Mouse (Mus musculus) stomach, embryonic 16.5 days (tissue): Measurements from ENCODE around the gene Pop5. TPM values are rescaled to one million over a fixed set of nuclear protein-coding genes. Genes with fewer than 3 reads are reported as not detected.

ENCODE experiments used
- ATAC-seq: fragments of 200-750 bp; cut with Nextera tagmentation; 2 replicates; pipeline ENCODE4 v1.8.0; 2017; ENCODE audit warnings: moderate number of reproducible peaks, moderate TSS enrichment; ENCODE audit not compliant: insufficient read depth, low FRiP score
- H3K27ac ChIP-seq: fragments of 300-500 bp; sonication (generic); 2 replicates; pipeline ENCODE4 v1.5.1; 2014; ENCODE audit warnings: low read length
- H3K27me3 ChIP-seq: fragments of 300-500 bp; sonication (generic); 2 replicates; pipeline ENCODE4 v1.6.1; 2014; ENCODE audit warnings: low read length, control low read depth, mixed read lengths; ENCODE audit not compliant: control insufficient read depth, insufficient read depth
- H3K36me3 ChIP-seq: fragments of 300-500 bp; sonication (generic); 2 replicates; pipeline ENCODE4 v1.6.1; 2014; ENCODE audit warnings: low read length; ENCODE audit not compliant: control insufficient read depth, insufficient read depth
- H3K4me1 ChIP-seq: fragments of 300-500 bp; sonication (generic); 2 replicates; pipeline ENCODE4 v1.6.1; 2014; ENCODE audit warnings: low read length, control low read depth, mixed read lengths; ENCODE audit not compliant: control insufficient read depth, insufficient read depth
- H3K4me2 ChIP-seq: fragments of 300-500 bp; sonication (generic); 2 replicates; pipeline ENCODE4 v1.6.1; 2014; ENCODE audit warnings: low read depth, low read length, mixed read lengths
- H3K4me3 ChIP-seq: fragments of 300-500 bp; sonication (generic); replicated peaks from 2 replicates; pipeline ENCODE4 v1.5.1; 2014; ENCODE audit warnings: mild to moderate bottlenecking, low read length
- H3K9ac ChIP-seq: fragments of 300-500 bp; sonication (generic); 2 replicates; pipeline ENCODE4 v1.6.1; 2014; ENCODE audit warnings: low read length
- H3K9me3 ChIP-seq: fragments of 300-500 bp; sonication (generic); replicated peaks from 2 replicates; pipeline ENCODE4 v1.6.1; 2016; ENCODE audit warnings: low read length, control low read depth; ENCODE audit not compliant: control insufficient read depth
- WGBS: fragments of 180-500 bp; shearing (Covaris S2); extraction: QIAGEN DNeasy Blood & Tissue Kit; methylation state at CpG from one replicate; pipeline ENCODE4 v1.1.7; 2014; 5-methylcytosine and 5-hydroxymethylcytosine counted together
- polyA plus RNA-seq: library from polyadenylated mRNA; unstranded; fragments of >200 nt; fragmentation: Nextera tagmentation; extraction: Ambion mirVana; gene quantifications from 2 replicates; pipeline ENCODE4 v1.2.1, GENCODE M21; 2015

Gene Pop5
- polyA plus RNA-seq, 1 experiment from 2014 or later: 100 TPM

DNA sequence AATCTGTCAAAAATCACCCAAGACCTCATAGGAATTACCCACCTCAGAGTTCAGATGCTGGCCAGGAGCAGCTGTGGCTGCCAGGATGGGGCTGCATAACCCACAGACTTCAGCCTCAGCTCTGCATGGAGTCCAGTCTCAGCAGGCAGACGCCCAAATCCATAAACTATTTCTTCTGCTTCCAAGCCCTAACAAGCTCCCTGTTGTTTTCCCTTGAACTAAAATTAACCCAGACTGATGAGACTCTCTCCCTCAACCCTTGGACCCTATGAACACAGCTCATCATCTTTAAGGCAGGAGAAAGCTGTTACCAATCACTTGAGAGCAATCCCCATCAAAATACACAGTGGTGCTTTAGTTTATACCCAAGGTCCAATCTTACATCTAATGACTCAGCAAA, 19.8 kb downstream of the Pop5 start:
- H3K4me1 ChIP-seq: no peaks in the 10 kb centered on the region
- no peak overlapping the region for H3K27ac ChIP-seq
- no peaks in the 10 kb centered on the region for H3K9me3 ChIP-seq
- H3K9ac ChIP-seq: no peak overlapping the region
- ATAC-seq: no peak
- WGBS: 84% methylated on average over 1 of the region's 1 CpGs
- H3K4me3 ChIP-seq: no peak overlapping the region
- no peak overlapping the region for H3K4me2 ChIP-seq
- H3K27me3 ChIP-seq: no peaks in the 10 kb centered on the region
- peaks cover 45% of the 10 kb centered on the region for H3K36me3 ChIP-seq

DNA sequence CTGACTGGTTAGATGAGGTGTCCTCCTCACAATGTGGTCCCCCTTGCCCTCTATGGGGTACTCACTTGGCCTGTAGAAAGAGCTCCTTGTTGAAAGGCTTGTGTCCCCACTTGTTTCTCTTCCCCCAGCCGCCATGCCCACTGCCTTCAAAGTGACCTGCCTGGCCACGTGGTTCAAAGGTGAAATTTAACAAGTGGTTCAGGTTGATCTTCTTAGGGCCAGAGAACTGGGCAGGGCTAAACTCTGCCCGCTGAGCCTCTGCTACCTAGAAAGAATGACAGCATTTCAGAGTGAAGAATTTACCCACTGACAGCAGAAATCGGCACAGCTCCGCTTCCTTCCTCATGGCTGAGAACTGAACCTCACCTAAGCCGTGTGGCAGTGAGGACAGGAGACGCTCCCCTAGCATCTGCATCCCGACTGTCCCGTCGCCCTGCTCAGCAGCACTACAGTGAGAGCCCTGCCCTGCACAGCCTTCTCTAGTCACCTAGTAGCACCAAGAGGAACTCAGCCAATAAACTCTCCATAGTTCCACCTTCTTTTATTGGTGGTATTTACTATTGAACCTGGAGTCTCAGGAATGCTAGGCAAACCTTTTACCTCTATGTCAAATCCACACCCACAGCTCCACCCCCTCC, 21.4 kb downstream of the Pop5 start:
- WGBS: 78% methylated on average over 10 of the region's 10 CpGs
- H3K4me1 ChIP-seq: no peaks in the 10 kb centered on the region
- H3K4me3 ChIP-seq: no peak overlapping the region
- no peak overlapping the region for H3K9ac ChIP-seq
- no peak overlapping the region for H3K4me2 ChIP-seq
- H3K9me3 ChIP-seq: no peaks in the 10 kb centered on the region
- no peak overlapping the region for H3K27ac ChIP-seq
- H3K36me3 ChIP-seq: peaks cover 39% of the 10 kb centered on the region
- H3K27me3 ChIP-seq: no peaks in the 10 kb centered on the region
- ATAC-seq: no peak

DNA sequence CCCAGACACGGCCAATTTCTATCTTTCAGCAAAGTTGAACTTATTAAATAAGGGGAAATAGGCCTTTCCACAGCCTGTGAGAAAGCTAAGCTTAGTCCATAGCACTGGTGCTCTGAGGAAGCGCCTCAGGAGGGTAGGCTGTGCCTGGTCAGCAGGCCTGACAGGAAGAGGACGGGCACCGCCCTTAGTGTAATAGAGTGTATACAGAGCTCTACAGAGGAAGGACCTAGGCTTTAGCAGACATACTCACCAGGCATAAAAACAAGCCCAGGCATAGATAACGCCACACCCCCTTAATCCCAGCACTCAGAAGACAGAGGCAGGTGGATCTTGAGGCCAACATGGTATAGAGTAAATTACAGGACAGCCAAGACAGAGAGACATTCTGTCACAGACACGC, 24.7 kb downstream of the Pop5 start:
- Histone ChIP-seq H3K4me3 (no peak overlapping the region), H3K4me1 (no peaks in the 10 kb centered on the region), H3K27ac (no peak overlapping the region), H3K9me3 (no peaks in the 10 kb centered on the region), H3K36me3 (peaks cover 35% of the 10 kb centered on the region), H3K9ac (no peak overlapping the region), H3K4me2 (no peak overlapping the region), H3K27me3 (no peaks in the 10 kb centered on the region)
- no peak for ATAC-seq
- WGBS: 81% methylated on average over 6 of the region's 6 CpGs

DNA sequence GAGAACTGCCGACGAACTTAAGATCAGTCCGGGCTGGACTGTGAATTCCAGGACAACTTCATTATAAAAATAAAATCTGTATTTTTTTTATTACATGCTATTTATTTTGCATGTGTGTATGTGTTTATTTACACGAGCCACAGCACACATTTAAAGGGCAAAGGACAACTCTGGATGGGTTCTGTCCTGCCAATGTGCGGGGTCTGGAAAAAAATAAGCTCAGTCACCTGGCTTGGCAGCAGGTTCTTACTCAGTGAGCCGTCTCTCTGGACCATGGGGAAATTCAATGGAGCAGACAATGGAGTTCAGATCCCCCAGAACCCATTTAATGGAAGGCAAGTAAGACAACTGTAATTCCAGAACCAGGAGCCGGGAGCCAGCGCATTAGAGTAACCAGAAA, 25.5 kb downstream of the Pop5 start:
- H3K4me3 ChIP-seq: no peak overlapping the region
- no peaks in the 10 kb centered on the region for H3K27me3 ChIP-seq
- no peaks in the 10 kb centered on the region for H3K9me3 ChIP-seq
- no peak for ATAC-seq
- H3K27ac ChIP-seq: no peak overlapping the region
- H3K4me1 ChIP-seq: peaks cover 5% of the 10 kb centered on the region; the same call in 1 of the 2 replicates
- no peak overlapping the region for H3K4me2 ChIP-seq
- WGBS: 85% methylated on average over 8 of the region's 8 CpGs
- peaks cover 29% of the 10 kb centered on the region for H3K36me3 ChIP-seq
- H3K9ac ChIP-seq: no peak overlapping the region

DNA sequence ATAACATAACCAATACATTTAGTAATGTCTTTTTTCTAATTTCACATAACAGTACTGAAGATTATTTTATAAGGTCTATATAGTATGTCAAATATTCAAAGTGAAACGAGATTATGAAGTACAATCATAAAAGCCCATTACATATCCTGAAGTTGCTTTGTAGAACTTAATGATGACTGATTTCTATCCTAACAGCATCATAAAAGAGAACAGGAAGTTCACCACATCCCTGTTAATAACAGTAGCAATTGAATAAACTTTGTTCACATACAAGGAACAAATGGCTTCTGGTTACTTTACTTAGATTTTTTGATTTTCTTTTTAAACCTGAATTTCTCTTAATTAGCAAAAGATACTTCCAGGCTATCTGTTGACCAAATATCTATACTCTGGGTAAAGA, 26.2 kb downstream of the Pop5 start:
- no peak overlapping the region for H3K27ac ChIP-seq
- H3K9ac ChIP-seq: no peak overlapping the region
- no peak overlapping the region for H3K4me3 ChIP-seq
- 84% methylated on average over 1 of the region's 1 CpGs for WGBS
- H3K4me1 ChIP-seq: peaks cover 9% of the 10 kb centered on the region; the same call in 1 of the 2 replicates
- no peaks in the 10 kb centered on the region for H3K9me3 ChIP-seq
- no peaks in the 10 kb centered on the region for H3K27me3 ChIP-seq
- no peak overlapping the region for H3K4me2 ChIP-seq
- ATAC-seq: no peak
- H3K36me3 ChIP-seq: peaks cover 22% of the 10 kb centered on the region

DNA sequence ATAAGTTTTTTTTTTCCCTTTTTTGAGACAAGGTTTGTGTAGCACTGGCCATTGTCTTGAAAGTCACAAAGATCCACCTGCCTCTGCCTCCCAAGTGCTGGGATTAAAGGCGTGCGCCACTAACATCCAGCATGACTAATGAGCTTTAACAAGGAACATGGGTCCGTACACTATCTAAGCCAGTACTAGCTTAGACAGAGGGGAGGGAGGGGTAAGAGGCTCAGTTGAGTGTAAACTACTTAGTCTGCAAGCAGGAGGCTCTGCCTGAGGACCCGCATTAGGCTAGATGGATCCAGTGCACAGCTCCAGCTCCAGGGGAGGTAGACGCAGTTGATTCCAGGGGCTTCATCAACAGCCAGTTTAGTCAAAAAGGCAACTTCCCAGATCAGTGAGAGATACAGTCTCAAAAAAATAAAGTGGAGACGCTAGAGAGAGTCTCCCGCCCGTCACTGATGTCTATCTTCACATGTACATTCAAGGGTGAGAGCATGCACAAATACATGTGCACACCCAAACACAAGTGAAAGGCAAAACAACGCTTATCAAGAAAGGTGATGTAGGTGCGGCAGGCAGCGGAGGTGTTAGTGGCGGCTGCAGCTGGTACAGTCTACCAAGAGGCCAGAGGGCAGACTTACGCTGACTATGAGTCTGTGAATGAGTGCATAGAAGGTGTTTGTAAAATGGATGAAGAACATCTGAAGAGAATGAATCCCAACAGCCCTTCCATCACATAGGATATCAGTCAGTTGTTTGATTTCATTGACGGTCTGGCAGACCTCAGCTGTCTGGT, 27.1 kb downstream of the Pop5 start:
- Histone ChIP-seq H3K4me1 (peaks cover 15% of the 10 kb centered on the region; the same call in 1 of the 2 replicates), H3K27me3 (no peaks in the 10 kb centered on the region), H3K27ac (no peak overlapping the region), H3K4me3 (no peak overlapping the region), H3K9me3 (no peaks in the 10 kb centered on the region), H3K4me2 (no peak overlapping the region), H3K36me3 (peaks cover 14% of the 10 kb centered on the region), H3K9ac (no peak overlapping the region)
- ATAC-seq: no peak
- WGBS: 82% methylated on average over 14 of the region's 14 CpGs

DNA sequence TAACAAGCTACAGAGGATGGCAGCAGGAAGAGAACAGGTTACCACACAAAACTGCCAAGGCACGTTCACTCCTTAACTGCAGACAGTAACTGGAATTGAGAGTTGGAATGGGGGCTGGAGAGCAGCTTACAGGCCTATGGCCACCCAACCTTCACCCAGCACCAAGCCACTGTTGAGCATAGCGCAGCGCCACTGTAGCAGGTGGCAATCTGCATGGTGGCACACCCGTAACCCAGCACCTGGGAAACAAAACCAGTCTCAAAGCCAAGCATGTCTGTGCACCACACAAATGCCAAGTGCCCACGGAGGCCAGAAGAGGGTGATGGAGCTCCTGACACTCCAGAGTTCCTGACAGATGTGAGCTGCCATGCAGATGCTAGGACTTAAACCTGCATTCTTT, 30.7 kb downstream of the Pop5 start:
- no peaks in the 10 kb centered on the region for H3K36me3 ChIP-seq

DNA sequence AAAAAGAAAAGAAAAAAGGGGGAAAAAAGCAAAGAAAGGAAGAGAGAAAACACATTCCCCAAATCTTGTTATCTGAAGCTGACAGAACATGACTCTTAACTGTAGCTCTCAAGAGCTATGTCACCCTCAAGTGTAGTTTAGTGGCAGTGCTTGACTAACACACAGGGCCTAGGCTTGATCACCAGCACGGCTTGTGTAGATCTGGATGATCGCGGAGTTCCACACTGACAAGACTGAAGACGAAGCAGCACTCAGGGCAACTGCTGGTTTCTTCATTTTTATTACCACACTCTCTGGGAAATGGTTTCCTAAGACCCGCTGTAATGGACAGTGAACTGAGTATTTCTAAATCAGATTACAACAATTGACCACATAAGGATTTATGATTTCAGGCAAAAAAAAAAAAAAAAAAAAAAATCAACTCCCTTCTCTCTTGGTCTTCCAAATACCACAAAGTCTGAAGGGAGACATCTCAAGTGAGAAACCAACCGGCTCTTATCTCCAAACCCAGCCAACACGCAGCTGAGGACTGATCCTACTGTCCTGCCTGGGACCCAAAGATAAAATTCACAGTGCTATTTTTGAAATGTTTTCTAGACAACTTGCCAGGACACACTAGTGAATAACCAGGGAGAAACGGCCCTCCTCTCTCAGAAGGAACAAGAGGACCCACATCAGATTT, 31.3 kb downstream of the Pop5 start:
- 73% methylated on average over 8 of the region's 8 CpGs for WGBS
- no peak overlapping the region for H3K27ac ChIP-seq
- H3K4me2 ChIP-seq: no peak overlapping the region
- no peaks in the 10 kb centered on the region for H3K36me3 ChIP-seq
- H3K27me3 ChIP-seq: no peaks in the 10 kb centered on the region
- no peak for ATAC-seq
- no peaks in the 10 kb centered on the region for H3K9me3 ChIP-seq
- H3K9ac ChIP-seq: no peak overlapping the region
- H3K4me3 ChIP-seq: no peak overlapping the region
- peaks cover 30% of the 10 kb centered on the region for H3K4me1 ChIP-seq

More for the DNA sequence above, 30.7 kb downstream of the Pop5 start:
- H3K4me2 ChIP-seq: no peak overlapping the region
- H3K4me1 ChIP-seq: peaks cover 30% of the 10 kb centered on the region
- H3K9ac ChIP-seq: no peak overlapping the region
- WGBS: 88% methylated on average over 5 of the region's 5 CpGs
- no peak overlapping the region for H3K4me3 ChIP-seq
- no peaks in the 10 kb centered on the region for H3K27me3 ChIP-seq
- H3K9me3 ChIP-seq: no peaks in the 10 kb centered on the region
- H3K27ac ChIP-seq: no peak overlapping the region
- ATAC-seq: no peak

DNA sequence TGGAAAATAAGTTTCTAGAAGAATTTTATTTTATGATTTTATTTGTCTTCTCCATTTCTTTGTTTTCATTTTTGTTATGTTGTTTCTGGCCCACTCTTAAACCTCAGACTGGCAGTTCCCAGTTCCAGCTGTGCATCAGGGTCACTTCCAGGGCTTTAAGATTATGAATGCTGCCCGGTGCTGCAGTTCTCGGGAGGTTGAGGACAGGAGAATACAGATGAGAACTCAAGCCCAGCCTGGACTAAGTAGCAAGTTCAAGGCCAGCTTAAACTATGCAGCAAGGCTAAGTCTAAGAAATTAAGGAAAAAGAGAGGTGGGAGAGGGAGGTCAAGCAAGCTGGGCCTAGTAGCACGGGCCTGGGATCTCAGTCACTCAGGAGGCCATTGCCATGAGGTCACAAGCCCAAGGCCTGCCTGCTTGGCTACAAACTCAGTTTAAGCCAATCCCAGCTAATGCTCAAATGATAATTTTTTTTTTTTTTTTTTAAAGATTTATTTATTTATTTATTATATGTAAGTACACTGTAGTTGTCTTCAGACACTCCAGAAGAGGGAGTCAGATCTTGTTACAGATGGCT, 31.9 kb downstream of the Pop5 start:
- ATAC-seq: no peak
- Histone ChIP-seq H3K27ac (no peak overlapping the region), H3K36me3 (no peaks in the 10 kb centered on the region), H3K4me3 (no peak overlapping the region), H3K9ac (no peak overlapping the region), H3K4me2 (no peak overlapping the region), H3K27me3 (no peaks in the 10 kb centered on the region), H3K9me3 (no peaks in the 10 kb centered on the region), H3K4me1 (peaks cover 30% of the 10 kb centered on the region)
- WGBS: 71% methylated on average over 3 of the region's 3 CpGs
